Mouse (Mus musculus): ENCODE data around the gene Col4a3. TPM values are rescaled to one million over a fixed set of nuclear protein-coding genes. Genes with fewer than 3 reads are reported as not detected.

Col4a3 gene
- under 1 TPM; 0.18 to 0.69 TPM for total RNA-seq (2021)
- long read RNA-seq: 0 reads

DNA sequence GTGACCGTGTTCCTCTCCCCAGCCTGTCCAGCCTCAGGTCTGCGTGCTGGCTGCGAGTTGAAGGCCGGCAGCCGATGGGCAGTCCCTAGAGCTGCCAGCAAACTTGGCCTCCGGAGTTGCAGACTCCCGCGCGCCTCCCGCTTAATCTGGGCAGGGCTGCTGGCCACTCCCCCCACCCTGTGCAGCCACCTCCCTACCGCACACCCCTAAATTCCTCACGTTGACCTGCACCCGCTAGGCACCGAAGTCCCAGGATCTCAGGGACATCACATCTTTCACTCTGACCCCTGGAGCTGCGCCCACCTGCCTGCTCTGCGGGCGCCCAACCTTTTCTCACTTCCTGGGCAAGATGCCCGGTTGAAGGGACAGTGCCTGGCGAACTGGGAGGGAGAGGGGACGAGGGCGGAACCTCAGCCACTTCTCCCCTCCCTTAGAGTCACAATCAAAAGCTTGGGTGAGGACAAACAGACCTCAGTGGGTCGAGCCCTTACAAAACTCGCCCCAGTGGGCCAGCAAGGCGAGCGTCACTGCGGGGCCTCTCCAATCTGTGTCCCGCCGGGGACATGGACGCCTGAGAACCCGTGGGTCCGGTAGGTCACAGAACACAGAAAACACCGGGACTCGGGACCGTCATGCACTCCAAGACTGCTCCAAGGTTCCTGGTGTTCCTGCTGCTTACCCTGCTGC, at the start of gene Col4a3, which contains the start of gene Col4a4:
Gene Col4a3 (plus strand): TSS at position 209 of the 687 bp plus-strand sequence.
Gene Col4a4 (minus strand): TSS at position 137 of the 687 bp plus-strand sequence.
- DNase-seq (ENCODE audit: low spot score in 2 of 2): peak; percentile 11 to 23

DNA sequence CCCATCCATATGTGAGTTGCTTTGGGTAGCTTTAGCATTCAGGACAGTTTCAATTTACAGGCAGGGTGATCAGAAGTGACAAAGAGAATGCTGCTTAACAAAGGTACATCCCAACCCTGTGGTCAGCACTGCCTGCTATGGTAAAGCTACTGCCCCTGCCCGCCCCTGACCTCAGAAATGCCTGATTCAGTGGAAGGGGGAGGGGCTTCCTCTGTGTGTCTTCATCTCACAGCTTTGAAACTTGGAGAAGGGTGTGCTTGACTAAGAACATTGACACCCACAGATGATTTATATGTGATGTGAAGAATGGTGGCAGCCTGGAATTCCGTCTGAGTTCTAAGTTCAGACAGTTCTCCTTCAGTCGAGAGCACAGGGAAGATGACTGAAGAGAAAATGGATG, 48.9 kb upstream of the Col4a3 start:
- no peak for DNase-seq (ENCODE audit: low spot score in 2 of 2)

DNA sequence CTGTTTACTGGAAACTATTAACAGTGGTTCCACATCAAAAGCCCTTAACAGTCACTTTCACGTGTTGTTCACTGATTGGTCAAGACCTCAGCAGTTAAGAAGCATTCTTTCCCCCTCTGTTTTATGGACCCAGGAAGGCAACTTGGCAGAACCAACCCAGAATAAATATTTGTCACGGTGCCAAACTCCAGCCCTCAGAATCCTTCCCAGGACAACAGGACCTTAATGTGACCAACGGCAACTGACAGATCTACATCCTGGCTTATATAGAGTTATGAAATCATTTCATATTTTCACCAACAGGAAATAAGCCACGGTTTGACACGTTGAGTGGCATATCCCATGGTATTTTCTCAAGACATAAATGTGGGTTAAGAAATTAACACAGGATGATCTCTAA, 46.7 kb upstream of the Col4a3 start:
- DNase-seq (ENCODE audit: low spot score in 2 of 2): no peak

DNA sequence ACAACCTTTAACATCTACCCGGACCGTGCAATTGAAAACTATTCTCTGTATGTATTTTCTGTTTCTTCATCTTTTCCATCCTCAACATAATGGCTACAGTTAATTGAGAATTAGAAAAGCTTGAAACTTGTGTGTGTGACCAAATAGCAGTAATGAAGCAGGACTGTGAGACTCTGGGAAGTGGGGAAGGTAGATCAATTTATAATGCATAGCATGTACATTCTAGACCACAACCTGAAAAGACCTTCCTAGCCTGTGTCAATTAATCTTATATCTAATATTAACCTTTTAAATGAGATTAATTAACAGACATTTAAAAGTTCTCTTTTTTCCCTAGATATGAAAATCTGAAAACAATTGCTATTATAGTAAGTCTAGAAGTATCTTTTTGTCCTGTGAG, 42.8 kb upstream of the Col4a3 start:
- no peak for DNase-seq (ENCODE audit: low spot score in 2 of 2)

DNA sequence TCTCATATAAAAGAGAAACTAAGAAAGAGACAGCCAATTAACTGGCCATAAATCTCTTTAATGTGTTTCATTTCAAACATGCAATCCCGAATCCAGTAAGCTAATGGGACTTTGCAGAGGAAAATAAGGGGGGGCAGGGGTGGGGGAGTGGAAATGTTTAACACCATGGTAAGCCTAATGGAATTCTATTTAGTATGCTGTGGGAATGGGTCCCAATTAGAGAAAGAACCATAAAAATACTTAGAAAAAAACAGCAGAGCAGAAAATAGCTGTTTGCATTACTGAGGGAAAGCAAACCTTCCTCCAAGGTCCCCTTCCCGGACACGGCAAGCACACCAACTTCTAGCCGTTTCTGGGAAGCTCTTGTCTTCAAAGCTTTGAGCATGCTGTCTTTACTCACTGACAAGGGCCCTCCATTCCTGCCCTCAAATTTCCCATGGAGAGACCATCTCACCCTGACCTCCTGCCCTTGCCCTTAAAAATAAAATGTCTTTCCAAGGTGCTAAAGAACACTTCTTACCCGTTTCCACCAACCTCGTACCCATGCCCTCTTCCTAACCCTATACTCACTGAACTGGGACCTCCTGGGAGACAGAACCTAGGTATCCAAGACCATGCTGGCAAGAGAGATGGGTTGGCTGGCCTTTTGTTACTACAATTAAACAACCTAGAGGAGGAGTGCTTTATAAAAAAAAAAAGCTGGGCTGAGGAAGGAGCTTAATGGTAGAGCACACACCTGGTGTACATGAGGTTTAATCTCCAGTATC, 42.1 kb upstream of the Col4a3 start:
- no peak for DNase-seq (ENCODE audit: low spot score in 2 of 2)

DNA sequence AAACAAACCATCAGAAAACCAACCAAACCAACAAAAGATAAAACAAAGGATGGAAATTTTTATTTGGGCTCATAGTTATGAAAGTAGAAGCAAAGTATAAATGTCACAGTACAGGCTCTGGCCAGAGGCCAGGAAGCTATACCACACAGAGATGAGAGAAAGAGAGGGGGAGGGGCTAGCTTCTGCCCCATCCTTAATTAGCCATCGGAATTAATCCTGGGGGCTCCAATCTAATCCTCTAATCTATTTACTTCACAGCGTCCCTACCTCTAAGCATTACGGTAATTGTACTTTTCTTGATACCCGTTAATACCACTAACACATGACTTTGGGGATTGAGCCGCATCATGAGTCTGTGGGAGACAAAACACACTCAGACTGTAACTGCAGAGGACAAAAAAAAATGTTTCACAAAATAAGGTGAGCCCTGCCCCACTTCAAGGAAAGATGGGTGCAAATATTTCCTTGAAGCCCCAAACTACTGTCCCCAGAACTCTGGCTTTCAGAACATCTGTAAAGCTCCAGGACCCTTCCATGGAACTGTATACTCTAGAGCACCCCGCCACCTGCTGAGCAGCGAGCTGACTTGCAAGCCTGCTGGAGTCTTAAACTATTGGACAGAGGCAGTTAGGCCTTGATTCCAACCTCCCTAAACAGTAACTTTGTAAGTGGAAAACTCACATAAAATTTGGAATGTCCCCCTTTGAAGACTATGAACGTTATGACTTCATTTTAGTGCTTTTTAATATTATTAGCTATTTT, 41.3 kb upstream of the Col4a3 start:
- no peak for DNase-seq (ENCODE audit: low spot score in 2 of 2)

DNA sequence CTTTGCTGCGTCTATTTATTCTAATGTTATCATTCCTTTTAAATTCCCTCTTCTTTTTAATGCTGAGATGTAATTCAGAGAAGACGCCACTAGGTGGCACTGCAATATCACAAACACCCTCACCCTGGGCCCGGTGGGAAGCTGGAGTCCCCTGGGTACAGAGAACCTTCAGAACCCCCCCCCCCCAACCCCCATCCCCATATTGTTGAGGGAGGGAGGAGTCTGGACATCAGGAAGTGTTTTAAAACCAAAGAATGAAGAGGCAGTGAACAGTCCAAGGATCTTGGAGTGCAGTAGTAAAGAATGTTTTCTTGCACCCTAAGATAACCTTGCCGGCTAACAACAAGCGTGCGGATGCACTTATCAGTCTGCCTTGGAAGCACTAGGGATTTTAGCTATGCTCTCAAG, 32.3 kb upstream of the Col4a3 start:
- peak; percentile 25 to 32 for DNase-seq (ENCODE audit: low spot score in 2 of 2)

DNA sequence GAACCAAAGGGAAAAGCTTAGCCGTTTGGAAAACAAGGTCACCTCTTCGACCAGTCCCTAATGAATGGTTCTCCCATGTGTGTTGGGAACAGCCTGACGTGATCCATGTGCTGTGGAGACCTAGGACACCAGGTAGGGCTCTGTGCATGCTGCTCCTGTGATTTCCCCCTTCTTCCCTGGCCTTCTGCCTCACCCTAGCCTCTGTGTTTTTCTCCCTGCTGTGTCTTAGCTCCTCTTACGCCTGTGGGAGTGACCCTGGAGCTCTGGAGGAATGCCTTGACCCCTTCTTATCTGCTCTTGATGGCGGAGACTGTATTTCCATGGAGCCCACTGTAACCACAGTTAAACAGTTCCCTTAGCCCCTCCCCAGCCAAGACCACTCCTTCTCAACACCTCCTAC, 31.8 kb upstream of the Col4a3 start:
- DNase-seq (ENCODE audit: low spot score in 2 of 2): no peak

DNA sequence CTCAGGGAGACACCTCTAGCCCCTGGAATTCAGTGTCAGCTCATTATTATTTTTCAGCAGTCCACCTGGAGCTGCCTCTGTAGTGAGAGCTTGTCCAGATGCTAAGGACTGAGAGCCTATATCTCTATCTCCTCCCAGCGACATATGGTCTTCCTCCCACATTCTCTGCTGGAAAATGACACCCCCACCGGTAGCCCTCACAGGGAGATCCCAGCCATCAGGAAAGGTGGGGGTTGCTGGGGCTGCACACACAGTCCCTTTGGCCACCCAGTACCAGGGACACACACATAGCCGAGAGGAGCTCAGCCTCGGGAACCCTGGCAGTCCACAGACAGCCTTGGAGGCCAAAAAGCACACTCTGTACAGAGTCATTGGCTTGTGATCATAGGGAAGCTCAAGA, 26.5 kb upstream of the Col4a3 start:
- DNase-seq (ENCODE audit: low spot score in 2 of 2): no peak

DNA sequence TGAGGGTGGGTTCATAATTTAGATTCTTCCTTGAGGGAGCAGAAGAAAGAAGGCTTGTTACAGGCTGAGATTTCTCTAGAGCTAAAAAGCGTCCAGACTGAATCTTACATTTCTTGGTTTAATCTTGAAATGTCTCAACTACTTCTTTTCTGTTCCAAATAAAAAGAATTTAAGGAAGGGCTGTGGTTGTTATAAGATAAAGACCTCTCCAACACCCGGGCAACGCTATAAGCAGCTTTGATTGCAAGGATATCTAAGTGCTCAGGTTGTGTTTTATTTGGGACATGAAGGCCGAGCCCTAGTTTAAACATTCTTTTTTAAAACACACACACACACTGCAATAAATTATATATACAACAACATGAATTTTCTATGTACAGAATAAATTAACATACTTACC, 17.3 kb upstream of the Col4a3 start:
- DNase-seq (ENCODE audit: low spot score in 2 of 2): no peak

DNA sequence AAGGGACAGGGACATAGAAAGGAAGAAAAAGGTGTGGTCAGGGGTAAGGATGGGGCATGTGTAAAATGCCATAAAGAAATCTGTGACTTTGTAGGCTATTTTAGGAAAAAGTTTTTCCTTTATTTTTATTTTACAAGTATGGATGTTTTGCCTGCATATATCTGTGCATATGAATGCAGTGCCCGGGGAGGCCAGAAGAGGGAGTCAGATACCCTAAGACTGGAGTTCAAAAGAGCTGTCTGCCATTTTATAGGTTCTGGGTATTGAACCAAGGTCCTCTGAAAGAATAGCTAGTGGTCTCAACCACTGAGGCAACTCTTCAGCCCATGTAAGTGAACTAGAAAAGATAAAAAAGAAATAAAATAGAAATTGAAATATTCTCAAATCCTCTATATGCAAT, 15.0 kb upstream of the Col4a3 start:
- DNase-seq (ENCODE audit: low spot score in 2 of 2): no peak

DNA sequence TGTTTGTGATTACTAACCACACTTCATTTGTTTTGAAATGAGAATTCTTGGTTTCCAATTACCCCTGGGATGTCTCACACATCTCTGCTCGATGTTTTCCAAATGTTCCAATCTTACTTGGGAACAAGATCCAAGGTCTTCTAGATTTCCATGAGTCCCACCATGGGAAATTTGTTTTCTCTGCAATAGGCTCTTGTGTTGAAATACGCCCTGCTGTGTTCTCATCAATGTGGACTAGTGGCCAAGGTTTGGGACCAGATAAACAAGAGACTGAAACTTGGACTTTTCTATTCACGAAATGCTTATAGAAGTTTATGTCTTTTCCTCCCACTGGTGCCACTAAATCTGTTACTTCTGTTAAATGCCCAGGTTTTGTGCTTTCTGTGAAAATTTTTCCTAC, 11.0 kb upstream of the Col4a3 start:
- no peak for DNase-seq (ENCODE audit: low spot score in 2 of 2)

DNA sequence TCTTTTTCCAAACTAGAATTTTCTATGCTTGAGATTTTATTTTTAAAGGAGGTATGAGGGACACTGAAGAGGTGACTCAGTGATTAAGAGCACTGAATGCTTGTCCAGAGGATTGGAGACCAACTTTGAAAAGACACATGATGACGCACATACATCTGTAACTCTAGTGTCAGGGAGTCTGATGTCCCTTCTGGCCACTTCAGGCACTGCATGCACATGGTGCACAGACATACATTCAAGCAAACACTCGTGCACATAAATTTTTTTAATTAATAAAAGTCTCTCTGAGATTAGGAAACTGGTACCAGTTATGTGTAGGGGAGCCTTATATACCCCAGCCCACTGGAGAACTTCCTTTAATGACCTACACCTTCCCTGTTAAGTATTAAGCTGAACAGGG, 10.5 kb upstream of the Col4a3 start:
- no peak for DNase-seq (ENCODE audit: low spot score in 2 of 2)

DNA sequence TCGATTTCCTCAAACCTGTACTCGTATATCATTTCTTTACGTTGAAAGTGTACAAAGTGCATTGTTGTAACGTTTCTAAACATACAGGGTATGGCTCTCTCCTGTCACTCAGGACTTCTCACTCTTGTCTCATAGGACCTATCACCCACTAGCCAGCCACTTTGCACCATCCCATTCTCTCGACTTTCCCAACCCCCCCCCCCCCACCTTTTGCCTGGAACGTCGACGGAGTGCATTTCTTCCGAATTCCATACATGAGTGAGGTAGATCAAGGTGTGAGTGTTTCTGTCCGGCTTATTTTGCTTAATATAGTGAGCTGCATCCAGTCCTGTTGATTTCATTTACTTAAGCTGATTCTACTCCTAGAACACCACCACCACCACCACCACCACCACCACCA, 9.4 kb upstream of the Col4a3 start:
- no peak for DNase-seq (ENCODE audit: low spot score in 2 of 2)

DNA sequence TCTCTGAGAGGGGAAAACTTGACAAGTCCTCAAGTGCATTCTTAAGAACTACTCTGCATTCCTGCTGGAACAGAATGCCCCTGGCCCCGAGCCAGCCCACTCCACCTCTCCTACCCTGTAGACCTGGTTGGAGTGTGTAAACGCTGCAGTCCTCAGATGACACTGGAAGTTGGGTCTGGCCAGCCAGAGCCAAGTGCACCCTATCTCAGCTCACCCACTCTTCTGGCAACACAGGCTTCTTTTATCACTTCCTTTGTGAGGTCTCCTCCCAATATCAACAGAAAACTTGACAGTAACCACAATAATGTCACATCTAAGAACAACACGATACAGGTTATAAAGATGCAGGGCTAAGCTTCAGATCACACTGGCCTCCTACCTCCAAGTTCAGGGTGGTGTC, 8.8 kb upstream of the Col4a3 start:
- no peak for DNase-seq (ENCODE audit: low spot score in 2 of 2)

DNA sequence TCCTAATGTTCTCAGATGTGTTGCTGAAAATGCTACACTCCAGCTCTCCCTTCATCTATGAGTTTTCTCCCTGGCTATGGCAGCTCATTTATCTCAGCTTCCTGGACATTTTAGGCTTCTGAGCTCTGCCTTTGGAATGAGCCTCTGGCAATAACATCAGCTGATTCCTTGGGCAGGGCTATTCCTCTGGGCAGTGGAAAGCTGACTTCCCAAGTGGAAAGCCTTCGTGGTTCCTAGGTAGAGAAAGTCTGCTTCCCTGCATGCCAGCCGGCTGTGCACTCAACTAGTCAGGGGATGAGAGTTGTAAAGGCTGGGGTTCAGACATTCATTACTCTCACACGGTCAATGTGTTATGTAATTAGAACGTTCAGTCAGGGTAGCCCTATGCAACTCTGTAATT, 8.4 kb upstream of the Col4a3 start:
- DNase-seq (ENCODE audit: low spot score in 2 of 2): no peak

DNA sequence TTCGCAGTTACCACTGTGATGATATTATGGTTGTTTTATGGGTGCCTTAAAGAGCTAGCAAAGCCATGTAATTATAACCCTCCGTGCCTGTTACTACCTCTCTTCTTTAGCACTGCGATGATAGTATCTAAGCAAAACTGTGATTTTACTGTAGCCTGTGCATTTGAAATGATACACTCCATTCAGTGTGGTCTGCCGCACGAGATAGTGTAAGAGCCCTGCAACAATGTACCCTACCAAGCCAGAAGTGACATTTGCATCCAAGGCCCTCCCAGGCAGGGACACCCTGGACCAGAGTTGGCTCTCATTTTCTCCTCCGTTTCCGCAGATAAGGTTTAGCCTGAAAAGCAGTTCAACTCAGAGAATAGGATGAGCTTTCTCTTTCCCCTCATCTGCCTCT, 740 bp upstream of the Col4a3 start:
- no peak for DNase-seq (ENCODE audit: low spot score in 2 of 2)

DNA sequence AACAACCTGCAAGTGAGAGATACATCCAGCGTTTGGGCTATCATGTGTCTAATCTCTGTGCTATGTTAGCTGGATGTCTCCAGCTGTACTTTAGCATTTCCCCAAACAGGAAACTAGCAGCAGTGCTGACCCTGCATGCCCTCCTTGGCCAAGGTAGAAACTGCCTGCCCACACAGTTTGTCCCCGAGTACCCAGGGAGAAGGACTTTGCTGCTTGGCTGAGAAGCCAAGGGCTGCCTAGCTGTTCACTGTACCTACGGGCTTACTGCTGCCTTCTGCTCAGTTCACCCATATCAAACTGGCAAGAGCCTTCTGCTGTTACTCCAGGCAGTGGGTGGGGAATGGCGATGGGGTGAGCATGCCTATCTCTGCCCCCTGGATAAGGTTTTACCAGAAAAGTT, 3.5 kb downstream of the Col4a3 start:
- DNase-seq (ENCODE audit: low spot score in 2 of 2): no peak

DNA sequence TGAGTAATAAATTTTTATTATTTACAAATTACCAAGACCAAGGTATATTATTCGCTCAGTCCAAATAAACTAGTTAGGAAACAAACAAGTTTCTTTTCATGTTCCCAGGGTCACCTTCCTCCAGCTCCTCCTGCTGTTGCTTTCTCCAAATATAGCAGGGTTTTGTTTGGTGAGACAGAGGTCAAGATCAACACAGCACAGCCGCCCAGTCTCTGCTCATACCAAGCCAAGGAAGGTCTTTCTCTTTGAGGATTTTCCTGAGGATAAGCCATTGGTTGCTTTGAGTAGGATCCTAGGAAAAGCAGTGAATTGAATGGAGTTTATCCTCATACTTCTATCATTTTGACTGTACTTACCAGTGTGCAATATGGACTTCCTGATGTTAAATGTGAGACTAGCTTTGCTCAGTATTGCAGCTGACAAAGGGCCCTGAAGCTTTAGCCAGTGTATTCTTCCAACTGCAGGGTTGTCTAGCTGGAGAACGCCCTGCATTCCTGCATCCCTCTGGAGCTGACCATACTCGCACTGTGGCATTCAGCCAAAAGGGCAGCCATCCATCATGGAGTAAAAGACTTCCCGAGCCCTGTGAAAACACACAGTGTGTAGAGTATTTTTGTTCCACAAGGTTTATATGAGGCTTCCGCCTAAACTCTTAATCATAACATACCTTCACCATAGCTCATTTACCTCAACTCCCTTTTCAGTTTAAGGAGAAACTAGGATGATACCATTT, 10.3 kb downstream of the Col4a3 start:
- no peak for DNase-seq (ENCODE audit: low spot score in 2 of 2)

DNA sequence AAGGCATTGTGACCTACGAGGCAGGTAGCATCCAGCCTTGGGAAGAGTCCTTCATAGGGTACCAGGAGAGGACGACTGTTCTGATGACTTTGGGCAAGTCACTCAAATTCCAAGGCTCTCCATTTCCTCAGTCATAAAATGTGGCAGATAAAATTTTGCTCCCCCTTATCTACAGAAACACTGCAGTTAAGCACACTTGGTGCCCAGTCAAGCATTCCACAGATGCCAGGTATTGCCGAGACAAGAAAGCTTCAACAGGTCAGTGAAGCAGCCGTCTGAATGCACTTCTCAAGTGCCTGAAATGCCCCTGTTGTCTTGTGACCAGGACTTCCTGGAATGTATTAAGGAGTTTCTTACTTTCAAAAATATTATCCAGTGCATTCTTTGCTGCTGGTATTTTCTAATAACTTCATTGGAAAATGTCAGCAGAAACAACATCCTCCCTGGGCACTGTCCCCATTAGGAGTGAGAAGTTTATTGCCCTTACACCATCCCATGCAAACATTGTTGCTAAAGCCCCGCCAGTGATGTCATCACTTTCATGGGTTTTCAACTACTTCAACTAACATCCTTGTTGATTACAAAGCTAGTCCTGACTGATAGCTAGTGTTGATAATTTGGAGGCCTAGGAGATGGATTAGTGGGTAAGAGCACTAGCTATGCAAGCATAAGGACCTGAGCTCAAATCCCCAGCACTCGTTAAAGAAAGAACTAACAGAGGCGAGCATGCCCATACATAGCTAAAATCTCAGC, 16.7 kb downstream of the Col4a3 start:
- no peak for DNase-seq (ENCODE audit: low spot score in 2 of 2)

DNA sequence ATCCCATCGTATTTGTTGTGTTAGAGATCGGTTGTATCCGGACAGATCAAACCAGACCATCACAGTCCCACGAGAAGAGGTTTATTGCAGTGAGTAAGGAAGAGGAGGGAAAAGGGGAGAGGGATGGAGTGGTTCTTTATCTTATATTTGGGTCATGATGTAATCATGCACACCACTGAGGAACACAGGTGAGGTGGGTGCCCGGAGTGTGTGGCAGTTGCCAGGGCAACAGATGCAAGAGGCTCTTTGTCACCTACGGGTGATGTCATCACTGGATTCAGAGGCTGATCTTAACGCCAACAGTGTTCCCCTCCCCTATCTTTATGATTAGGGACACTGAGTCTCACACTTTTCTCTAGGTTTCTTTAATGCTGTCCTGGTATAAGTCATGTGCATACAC, 18.6 kb downstream of the Col4a3 start:
- no peak for DNase-seq (ENCODE audit: low spot score in 2 of 2)

Measured in layer of hippocampus, postnatal 10 days (tissue).